Mouse (Mus musculus): Measurements from ENCODE around the gene Ntn1. TPM values are rescaled to one million over a fixed set of nuclear protein-coding genes. Genes with fewer than 3 reads are reported as not detected.

Ntn1 gene
- polyA plus RNA-seq, 1 experiment from 2014 or later, result 0.24 TPM

DNA sequence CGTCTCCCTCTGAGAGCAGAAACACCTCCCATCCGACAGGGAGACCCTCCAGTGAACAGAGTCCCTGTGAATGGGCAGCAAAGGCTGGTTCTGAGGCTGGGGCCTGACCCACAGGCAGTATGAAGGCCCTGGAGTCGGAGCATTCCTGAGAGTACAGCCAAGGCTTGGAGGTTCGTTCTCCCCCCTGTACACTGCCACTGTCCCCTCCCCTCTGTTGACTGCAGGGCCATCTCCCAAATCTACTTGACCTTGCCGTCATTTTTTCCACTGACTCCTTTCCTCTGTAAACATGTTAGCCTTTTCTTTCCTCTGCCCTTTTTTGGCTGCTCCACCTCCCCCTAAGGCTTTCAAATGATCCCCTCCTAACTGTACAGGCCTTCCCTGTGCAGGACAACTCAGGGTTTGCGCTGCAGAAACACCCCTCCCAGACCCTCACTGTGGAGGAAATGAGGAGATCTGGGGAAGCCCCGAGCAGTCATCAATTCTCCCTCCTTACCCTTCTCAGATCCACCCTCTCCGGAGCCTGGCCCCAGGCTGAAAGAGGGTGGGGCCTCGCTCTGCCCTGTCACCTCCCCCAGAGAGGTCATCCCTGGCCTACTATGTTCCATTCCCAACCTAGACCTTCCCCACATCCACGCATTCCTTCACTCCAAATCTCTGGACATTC lies 114.3 kb downstream of the Ntn1 start:
- no peak for ATAC-seq (ENCODE audit: low read depth)
- WGBS (ENCODE audit: insufficient replicate concordance), result 49% methylated on average over 10 of the region's 10 CpGs

GRCm38 (mm10) chr11:68285754-68286141 lies 114.9 kb downstream of the Ntn1 start:
- Histone ChIP-seq H3K27me3 (peaks cover 11% of the 10 kb centered on the region; the same call in 1 of the 2 replicates), H3K27ac (no peak overlapping the region), H3K9me3 (replicated peaks) (no peaks in the 10 kb centered on the region), H3K4me3 (replicated peaks) (no peak overlapping the region), H3K4me2 (no peak overlapping the region), H3K4me1 (replicated peaks) (no peaks in the 10 kb centered on the region), H3K9ac (no peak overlapping the region), H3K36me3 (no peaks in the 10 kb centered on the region)
- ATAC-seq (ENCODE audit: low read depth), result no peak
- 42% methylated on average over 3 of the region's 3 CpGs for WGBS (ENCODE audit: insufficient replicate concordance)
- no peak for DNase-seq

More for the DNA sequence above, 114.3 kb downstream of the Ntn1 start:
- Histone ChIP-seq H3K36me3 (no peaks in the 10 kb centered on the region), H3K4me2 (no peak overlapping the region), H3K4me3 (replicated peaks) (no peak overlapping the region), H3K4me1 (replicated peaks) (no peaks in the 10 kb centered on the region), H3K27me3 (peaks cover 11% of the 10 kb centered on the region; the same call in 1 of the 2 replicates), H3K27ac (no peak overlapping the region), H3K9me3 (replicated peaks) (no peaks in the 10 kb centered on the region), H3K9ac (no peak overlapping the region)
- DNase-seq, result no peak

DNA sequence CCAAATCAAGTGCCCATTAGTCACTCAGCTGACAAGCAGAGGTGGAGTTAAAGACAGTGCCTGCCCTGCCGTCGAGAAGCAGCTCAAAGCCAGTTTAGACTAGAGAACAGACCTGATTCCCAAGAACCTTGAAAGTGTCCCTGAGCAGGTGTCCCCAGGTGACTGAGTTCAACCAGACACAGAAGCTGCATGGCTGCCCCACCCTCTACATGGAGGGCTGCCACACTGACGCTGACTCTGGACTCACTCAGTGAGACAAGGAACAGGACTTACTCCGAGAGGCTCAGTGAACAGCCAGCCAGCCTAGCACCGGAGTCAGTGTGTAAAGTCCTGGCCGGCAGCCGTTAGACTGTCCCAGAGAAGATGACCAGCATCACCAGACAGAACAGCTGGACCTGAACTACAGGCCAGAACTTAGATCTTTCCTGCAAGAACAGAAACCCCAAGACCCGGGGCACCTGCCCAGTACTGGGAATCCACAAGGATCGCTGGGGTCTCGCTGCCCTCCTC lies 120.6 kb downstream of the Ntn1 start:
- DNase-seq (no peak), ATAC-seq (ENCODE audit: low read depth) (no peak)
- Histone ChIP-seq H3K9me3 (replicated peaks) (no peaks in the 10 kb centered on the region), H3K36me3 (no peaks in the 10 kb centered on the region), H3K4me3 (replicated peaks) (no peak overlapping the region), H3K27ac (no peak overlapping the region), H3K4me2 (no peak overlapping the region), H3K4me1 (replicated peaks) (no peaks in the 10 kb centered on the region), H3K9ac (no peak overlapping the region), H3K27me3 (peaks cover 29% of the 10 kb centered on the region; the same call in 1 of the 2 replicates)
- WGBS (ENCODE audit: insufficient replicate concordance), result 61% methylated on average over 10 of the region's 10 CpGs

GRCm38 (mm10) chr11:68276945-68277344 lies 123.7 kb downstream of the Ntn1 start:
- no peak overlapping the region for H3K9ac ChIP-seq
- DNase-seq, result no peak
- peaks cover 26% of the 10 kb centered on the region; the same call in 1 of the 2 replicates for H3K27me3 ChIP-seq
- ATAC-seq (ENCODE audit: low read depth), result no peak
- no peak overlapping the region for H3K4me2 ChIP-seq
- no peak overlapping the region for H3K27ac ChIP-seq
- no peaks in the 10 kb centered on the region for H3K9me3 ChIP-seq (replicated peaks)
- 25% methylated on average over 7 of the region's 7 CpGs for WGBS (ENCODE audit: insufficient replicate concordance)
- H3K4me3 ChIP-seq (replicated peaks), result no peak overlapping the region
- no peaks in the 10 kb centered on the region for H3K36me3 ChIP-seq
- H3K4me1 ChIP-seq (replicated peaks), result no peaks in the 10 kb centered on the region

- ATAC-seq (ENCODE audit: low read depth) (no peak), DNase-seq (no peak)
- H3K27ac ChIP-seq, result no peak overlapping the region
- H3K9me3 ChIP-seq (replicated peaks), result no peaks in the 10 kb centered on the region
- H3K27me3 ChIP-seq, result peaks cover 26% of the 10 kb centered on the region; the same call in 1 of the 2 replicates
- H3K9ac ChIP-seq, result no peak overlapping the region
- no peaks in the 10 kb centered on the region for H3K36me3 ChIP-seq
- H3K4me1 ChIP-seq (replicated peaks), result no peaks in the 10 kb centered on the region
- WGBS (ENCODE audit: insufficient replicate concordance), result 61% methylated on average over 10 of the region's 10 CpGs
- no peak overlapping the region for H3K4me3 ChIP-seq (replicated peaks)
- H3K4me2 ChIP-seq, result no peak overlapping the region
These were observed 126.3 kb downstream of the Ntn1 start for GRCm38 (mm10) chr11:68274331-68274811.

DNA sequence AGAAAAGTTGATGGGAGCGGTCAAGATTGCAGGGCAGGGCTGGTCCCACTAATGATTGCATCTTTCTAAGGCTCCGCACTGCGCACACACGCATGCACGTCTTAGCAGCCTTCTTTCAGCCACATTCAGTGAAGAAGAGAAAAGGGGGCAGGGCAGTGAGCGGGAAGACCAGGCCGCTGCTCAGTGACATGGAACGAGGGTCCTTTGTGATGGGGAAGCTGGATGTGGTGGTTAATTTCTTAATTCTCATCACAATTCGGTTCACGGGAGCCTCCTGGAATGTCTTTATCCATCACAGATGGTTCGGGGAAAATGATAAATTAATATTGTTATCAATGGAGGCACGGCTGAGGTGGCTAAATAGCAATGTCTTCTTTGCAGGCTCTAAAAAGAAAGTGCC lies 126.8 kb downstream of the Ntn1 start:
- H3K27ac ChIP-seq, result no peak overlapping the region
- WGBS (ENCODE audit: insufficient replicate concordance), result 72% methylated on average over 12 of the region's 12 CpGs
- H3K36me3 ChIP-seq, result no peaks in the 10 kb centered on the region
- no peaks in the 10 kb centered on the region for H3K9me3 ChIP-seq (replicated peaks)
- H3K9ac ChIP-seq, result no peak overlapping the region
- H3K4me1 ChIP-seq (replicated peaks), result no peaks in the 10 kb centered on the region
- DNase-seq, result no peak
- no peak overlapping the region for H3K4me3 ChIP-seq (replicated peaks)
- H3K27me3 ChIP-seq, result peaks cover 26% of the 10 kb centered on the region; the same call in 1 of the 2 replicates
- no peak overlapping the region for H3K4me2 ChIP-seq
- ATAC-seq (ENCODE audit: low read depth), result no peak

- ATAC-seq (ENCODE audit: low read depth), result no peak
- peaks cover 7% of the 10 kb centered on the region; the same call in 1 of the 2 replicates for H3K27me3 ChIP-seq
- no peaks in the 10 kb centered on the region for H3K4me1 ChIP-seq (replicated peaks)
- H3K9ac ChIP-seq, result no peak overlapping the region
- H3K4me3 ChIP-seq (replicated peaks), result no peak overlapping the region
- DNase-seq, result no peak
- no peak overlapping the region for H3K27ac ChIP-seq
- no peak overlapping the region for H3K4me2 ChIP-seq
- WGBS (ENCODE audit: insufficient replicate concordance), result 62% methylated on average over 19 of the region's 19 CpGs
- H3K36me3 ChIP-seq, result no peaks in the 10 kb centered on the region
- H3K9me3 ChIP-seq (replicated peaks), result no peaks in the 10 kb centered on the region
These were observed 129.7 kb downstream of the Ntn1 start for GRCm38 (mm10) chr11:68270730-68271467.

DNA sequence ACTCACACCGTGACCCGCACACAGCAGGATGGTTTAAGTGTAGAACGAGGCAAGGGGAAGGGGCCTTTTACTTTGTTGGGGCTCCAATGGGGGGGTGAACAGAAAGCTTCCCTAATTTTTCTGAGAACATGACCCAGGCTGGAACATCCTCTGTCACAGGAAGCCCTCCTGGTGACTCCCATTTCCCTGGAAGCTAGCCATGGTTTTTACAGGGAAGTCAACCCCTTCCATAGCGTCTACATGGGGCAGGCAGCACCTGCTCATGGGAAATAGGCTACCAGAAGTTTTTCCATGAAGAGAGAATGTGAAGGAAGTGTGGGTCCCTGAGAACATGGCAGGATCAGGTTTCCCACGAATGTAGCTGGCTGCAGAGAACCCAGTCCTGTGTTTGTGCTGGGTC lies 136.3 kb downstream of the Ntn1 start:
- Histone ChIP-seq H3K9ac (no peak overlapping the region), H3K27ac (no peak overlapping the region), H3K9me3 (replicated peaks) (no peaks in the 10 kb centered on the region), H3K4me1 (replicated peaks) (no peaks in the 10 kb centered on the region), H3K36me3 (no peaks in the 10 kb centered on the region), H3K27me3 (no peaks in the 10 kb centered on the region), H3K4me2 (no peak overlapping the region), H3K4me3 (replicated peaks) (no peak overlapping the region)
- DNase-seq (no peak), ATAC-seq (ENCODE audit: low read depth) (no peak)
- WGBS (ENCODE audit: insufficient replicate concordance), result 64% methylated on average over 5 of the region's 5 CpGs

DNA sequence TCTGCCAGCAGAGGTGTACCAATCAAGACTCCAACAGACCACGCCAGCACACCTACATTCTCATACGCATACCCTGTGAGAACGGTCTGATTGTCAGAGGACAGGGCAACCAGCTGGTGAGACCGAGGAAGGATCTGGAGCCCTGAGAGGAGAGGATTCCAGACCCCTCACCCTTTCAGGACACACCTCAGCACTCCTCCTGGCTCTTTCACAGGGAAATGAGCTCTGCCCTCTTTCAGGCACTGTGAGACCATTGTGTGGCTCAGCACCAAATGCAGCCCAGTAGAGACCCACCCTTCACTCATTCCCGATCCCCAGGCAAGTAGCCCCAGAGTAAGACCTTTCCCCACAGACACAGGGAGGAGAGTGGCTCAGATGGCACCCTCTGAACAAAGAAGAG lies 137.5 kb downstream of the Ntn1 start:
- no peak overlapping the region for H3K4me3 ChIP-seq (replicated peaks)
- no peak for DNase-seq

GRCm38 (mm10) chr11:68261162-68261892 lies 139.3 kb downstream of the Ntn1 start:
- Histone ChIP-seq H3K27me3 (no peaks in the 10 kb centered on the region), H3K4me1 (replicated peaks) (no peaks in the 10 kb centered on the region), H3K4me3 (replicated peaks) (no peak overlapping the region), H3K9ac (no peak overlapping the region), H3K36me3 (no peaks in the 10 kb centered on the region), H3K27ac (no peak overlapping the region), H3K9me3 (replicated peaks) (no peaks in the 10 kb centered on the region), H3K4me2 (no peak overlapping the region)
- ATAC-seq (ENCODE audit: low read depth) (no peak), DNase-seq (no peak)
- WGBS (ENCODE audit: insufficient replicate concordance), result 50% methylated on average over 10 of the region's 10 CpGs

More for the DNA sequence above, 137.5 kb downstream of the Ntn1 start:
- WGBS (ENCODE audit: insufficient replicate concordance), result 64% methylated on average over 5 of the region's 5 CpGs
- no peaks in the 10 kb centered on the region for H3K4me1 ChIP-seq (replicated peaks)
- H3K9ac ChIP-seq, result no peak overlapping the region
- no peaks in the 10 kb centered on the region for H3K36me3 ChIP-seq
- no peak overlapping the region for H3K4me2 ChIP-seq
- H3K27me3 ChIP-seq, result no peaks in the 10 kb centered on the region
- H3K27ac ChIP-seq, result no peak overlapping the region
- H3K9me3 ChIP-seq (replicated peaks), result no peaks in the 10 kb centered on the region
- ATAC-seq (ENCODE audit: low read depth), result no peak

- H3K27me3 ChIP-seq, result no peaks in the 10 kb centered on the region
- H3K4me1 ChIP-seq (replicated peaks), result no peaks in the 10 kb centered on the region
- ATAC-seq (ENCODE audit: low read depth) (no peak), DNase-seq (no peak)
- H3K36me3 ChIP-seq, result no peaks in the 10 kb centered on the region
- H3K4me3 ChIP-seq (replicated peaks), result no peak overlapping the region
- H3K4me2 ChIP-seq, result no peak overlapping the region
- no peaks in the 10 kb centered on the region for H3K9me3 ChIP-seq (replicated peaks)
- 92% methylated on average over 6 of the region's 6 CpGs for WGBS (ENCODE audit: insufficient replicate concordance)
- H3K27ac ChIP-seq, result no peak overlapping the region
- H3K9ac ChIP-seq, result no peak overlapping the region
These were observed 140.2 kb downstream of the Ntn1 start for GRCm38 (mm10) chr11:68260399-68260798.
